Mouse (Mus musculus) cerebellum, adult 18-20 months (tissue): ENCODE measurements at regions not wholly inside any gene's neighbourhood (a gene's known extent, or its start where the extent isn't known, plus 50 kb on each side); places are given as distances from the start of the nearest gene placed in this dataset.

ENCODE experiments used
- DNase-seq, 2 experiments: peaks; one replicate each; pipeline ENCODE4 v3.0.0; 2021

DNA sequence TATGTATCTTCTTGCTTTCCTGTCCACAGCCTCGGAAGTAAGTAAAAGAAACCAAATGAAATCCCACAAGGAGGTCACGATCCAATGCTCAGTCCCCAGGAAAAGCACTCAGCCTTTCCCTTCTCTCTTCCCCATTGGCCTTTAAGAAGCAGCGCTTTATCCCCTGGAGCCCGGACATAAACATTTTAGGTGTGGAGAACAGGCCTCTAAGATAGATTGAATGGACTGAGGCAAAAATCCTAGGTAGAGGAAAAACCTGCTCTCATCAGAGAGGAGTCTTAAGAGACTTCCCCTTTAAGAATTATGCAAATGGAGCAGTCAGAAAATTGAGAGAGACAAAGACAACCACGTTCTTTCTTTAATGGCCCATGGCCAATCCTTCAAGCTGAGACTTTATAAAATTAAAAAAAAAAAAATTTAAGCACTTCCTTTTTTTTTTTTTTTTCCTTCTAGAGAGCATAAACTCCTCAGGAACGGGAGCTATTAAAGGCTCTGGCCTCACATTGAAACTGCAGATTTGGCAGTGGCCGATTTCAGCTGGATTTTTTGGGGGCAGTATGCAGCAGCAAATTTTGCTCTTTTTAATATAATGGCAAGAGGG lies 1020.5 kb downstream of the 9330182O14Rik start:
- no peak for DNase-seq

DNA sequence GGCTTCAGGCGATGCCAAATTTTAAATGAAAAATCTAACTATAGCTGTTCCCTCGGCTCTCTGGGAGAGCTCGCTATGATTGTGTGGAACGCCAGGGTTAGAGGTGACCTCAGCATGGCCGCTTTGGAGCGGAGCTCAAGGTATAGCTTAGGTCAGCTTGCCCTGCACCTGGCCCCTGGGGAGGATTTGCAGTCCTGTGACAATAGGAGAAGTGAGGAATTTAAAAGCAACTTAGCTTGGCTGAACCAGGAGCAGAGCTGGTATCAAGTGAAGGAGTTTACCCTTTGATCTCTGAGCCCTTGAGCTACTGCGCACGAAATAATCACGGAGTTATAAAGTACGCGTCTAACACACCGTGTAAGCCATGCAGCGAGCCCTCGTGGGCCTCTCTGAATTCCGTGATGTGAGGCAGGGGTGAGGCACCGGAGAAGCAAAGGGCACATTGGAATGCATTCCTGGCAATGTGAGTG lies 1021.0 kb downstream of the 9330182O14Rik start:
- DNase-seq, result peak; percentile 18 to 24

DNA sequence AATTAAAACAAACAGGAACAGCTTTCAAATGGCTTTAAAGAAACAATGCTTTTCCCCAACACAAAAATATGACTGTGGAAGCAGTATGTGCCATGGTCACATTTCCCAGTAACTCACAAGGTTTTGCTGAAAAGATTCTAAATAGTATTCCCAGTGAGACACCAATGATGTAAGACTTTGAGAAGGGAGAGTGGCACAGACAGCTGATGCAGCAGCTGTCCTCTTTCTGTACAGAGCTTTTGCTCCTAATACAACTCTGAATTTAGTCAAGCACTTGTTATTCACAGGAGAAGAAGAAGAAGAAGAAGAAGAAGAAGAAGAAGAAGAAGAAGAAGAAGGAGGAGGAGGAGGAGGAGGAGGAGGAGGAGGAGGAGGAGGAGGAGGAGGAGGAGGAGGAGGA lies 1023.6 kb downstream of the 9330182O14Rik start:
- DNase-seq, result no peak

DNA sequence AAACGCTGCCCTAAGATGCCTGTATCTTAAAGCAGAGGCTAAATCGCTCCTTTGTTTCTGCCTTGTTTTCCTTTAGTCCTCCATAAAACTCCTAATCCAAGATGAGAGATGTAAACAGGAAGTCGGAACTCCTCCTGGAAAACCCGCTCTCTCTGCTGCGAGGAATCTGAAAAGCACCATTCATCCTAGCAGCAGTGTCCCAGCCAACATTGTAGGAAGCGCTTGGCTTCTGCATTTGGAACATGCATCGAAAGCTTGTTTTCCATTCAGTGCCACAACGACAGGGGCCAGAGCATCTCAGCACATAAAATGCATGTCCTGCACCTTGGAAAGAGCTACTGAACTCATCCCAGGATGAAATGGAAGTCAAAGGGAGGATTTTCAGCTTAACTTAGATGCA lies 1028.1 kb downstream of the 9330182O14Rik start:
- DNase-seq, result no peak

- DNase-seq, result peak; percentile 62 to 67
Observed at GRCm38 (mm10) chr15:41162793-41163192, 1028.6 kb downstream of the 9330182O14Rik start.

DNA sequence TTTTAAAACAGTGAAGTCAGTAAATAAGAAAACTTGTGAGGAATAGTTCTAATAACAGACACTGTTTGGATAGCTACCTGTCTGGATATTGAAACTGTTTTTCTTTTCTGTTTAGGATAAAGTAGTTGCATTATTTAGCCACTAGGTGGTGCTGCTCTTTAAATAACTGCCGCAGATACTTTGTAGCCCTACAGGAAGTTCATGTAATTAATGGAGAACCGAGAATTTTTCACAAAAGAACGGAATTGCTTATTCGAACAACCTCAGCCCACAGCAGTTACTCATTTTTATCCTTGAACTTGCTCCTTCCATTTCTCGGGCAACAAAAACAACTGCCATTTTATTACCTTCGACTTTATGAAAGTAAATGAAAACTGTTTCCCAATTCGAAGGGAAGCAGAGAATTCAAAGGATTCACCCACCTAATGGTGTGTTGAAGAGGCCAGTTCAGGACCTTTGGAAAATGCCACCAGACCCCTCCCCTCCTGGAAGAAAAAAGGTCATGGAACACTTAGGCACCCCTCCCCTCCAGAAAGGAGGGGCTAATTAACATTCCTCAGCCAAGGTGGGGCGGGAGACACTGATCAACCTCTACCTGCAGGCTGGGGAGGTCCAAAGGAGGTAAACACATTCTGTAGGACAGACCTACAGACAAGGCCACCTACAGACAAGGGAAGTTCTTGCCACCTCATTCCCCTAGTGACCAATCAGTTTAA lies 1029.6 kb downstream of the 9330182O14Rik start:
- peak in 1 of 2 experiments; percentile 23 for DNase-seq

DNA sequence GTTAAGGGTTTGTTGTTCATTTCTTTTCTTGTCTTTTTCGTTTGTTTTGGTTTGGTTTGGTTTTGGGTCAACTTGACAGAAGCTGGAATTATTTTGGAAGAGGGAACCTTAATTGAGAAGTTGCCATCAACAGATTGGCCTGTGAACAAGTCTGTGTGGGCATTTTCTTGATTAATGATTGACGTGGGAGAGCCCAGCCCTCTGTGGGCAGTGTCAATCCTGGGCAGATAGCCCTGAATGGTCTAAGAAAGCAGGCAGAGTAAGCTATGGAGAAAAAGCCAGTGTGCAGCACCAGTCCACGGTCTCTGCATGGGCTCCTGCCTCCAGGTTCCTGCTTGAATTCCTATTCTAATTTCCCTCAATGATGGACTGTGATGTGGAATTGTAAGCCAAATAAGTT lies 1031.4 kb downstream of the 9330182O14Rik start:
- DNase-seq, result no peak

- no peak for DNase-seq
Observed at GRCm38 (mm10) chr15:41190792-41191191, 1056.6 kb downstream of the 9330182O14Rik start.

GRCm38 (mm10) chr15:41193240-41193639 lies 1059.1 kb downstream of the 9330182O14Rik start:
- DNase-seq, result peak; percentile 74 to 78

- no peak for DNase-seq
Observed at GRCm38 (mm10) chr15:41223801-41224200, 1089.6 kb downstream of the 9330182O14Rik start.

GRCm38 (mm10) chr15:41232406-41233060 lies 1098.4 kb downstream of the 9330182O14Rik start:
- DNase-seq, result no peak
